Mouse (Mus musculus): ENCODE results near the gene Ids. TPM values are rescaled to one million over a fixed set of nuclear protein-coding genes. Genes with fewer than 3 reads are reported as not detected.
"Not testable (repeated sequence)": the region's sequence is repeated elsewhere in the genome, so short reads cannot be mapped to it uniquely, and the experiment has no call there.

Ids gene
- polyA plus RNA-seq (2016; fragmentation: Nextera tagmentation; extraction: Ambion mirVana), result 1.1 and 1.7 TPM in 2 replicates

DNA sequence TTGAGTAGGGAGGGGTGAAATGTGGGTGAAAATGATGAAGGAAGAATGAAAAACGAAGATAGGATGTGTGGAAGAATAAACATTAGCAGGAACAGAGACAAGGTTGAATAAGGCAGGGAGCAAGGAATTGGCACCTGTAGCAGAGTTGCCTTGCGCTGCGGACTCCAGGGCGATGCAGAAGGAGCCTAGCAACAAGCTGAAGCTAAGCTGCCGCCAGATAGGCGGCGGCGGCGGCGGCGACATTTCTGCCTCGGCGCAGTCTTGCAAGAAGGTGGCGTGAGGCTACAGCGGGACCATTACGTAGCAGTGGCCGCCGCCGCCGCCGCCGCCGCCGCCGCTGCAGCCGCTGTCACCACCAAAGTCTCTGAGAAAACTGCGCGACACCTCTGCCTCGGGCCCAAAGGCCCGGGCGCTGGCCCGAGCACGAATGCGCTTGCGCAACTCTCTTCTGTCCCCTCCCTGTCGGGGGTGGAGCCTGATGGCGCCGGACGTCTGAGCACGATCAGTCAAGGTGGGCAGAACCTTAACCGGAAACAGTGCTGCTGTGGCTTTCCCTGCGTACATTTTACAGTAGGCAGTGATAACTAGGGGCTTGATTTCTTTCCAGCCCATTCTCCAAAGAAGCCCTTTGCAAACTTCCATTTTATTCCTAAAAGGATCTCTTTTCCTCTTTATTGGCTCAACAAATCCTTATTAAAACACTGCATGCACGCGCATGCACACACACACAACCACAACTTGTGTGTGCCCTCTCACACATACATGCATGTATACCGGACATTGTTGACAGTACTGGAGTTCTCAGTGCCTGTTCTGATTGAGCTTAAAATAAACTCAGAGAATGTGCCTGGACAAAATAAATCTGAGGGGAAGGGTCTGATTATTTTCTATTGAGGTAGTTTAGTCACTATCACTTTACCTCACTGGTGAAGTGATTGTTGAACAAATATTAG, at the start of gene Ids:
TSS of gene Ids (minus strand) at position 424 of the 953 bp plus-strand sequence.
- H3K27ac ChIP-seq, result peak within 1 kb of the TSS; percentile 72
- H3K4me3 ChIP-seq, result peak within 1 kb of the TSS; percentile 57
- peak; percentile 80 for DNase-seq (ENCODE audit: low spot score)

DNA sequence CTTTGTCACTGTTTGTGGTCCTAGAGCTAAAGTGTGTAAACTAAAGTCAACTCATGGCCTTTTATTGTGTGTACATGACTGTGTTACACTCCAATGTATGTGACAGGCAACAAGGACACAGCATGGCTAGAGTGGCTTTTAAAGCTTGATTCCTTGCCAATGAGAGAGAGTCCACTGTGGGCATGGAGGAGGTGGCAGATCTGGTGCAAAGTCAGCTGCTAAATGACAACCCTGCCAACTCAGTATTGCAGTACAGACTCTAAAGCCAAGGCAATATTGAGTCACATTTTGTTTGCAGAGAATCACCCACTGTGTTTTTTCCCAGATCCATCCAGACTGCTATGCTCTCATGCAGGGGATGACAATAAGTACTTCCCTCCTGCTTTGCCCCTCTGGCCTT, 27.8 kb upstream of the Ids start:
- not testable (repeated sequence) for DNase-seq (ENCODE audit: low spot score); H3K4me1 ChIP-seq; H3K4me3 ChIP-seq; H3K9me3 ChIP-seq (replicated peaks); H3K27me3 ChIP-seq (ENCODE audit: low read depth, poor library complexity, severe bottlenecking); H3K27ac ChIP-seq
- H3K36me3 ChIP-seq, result peaks cover 14% of the 10 kb centered on the region

More for the DNA sequence above, at the start of gene Ids:
- H3K9me3 ChIP-seq (replicated peaks), result no peaks in the 10 kb centered on the region
- no peaks in the 10 kb centered on the region for H3K4me1 ChIP-seq
- 20% methylated on average over 45 of the region's 45 CpGs for WGBS
- peaks cover 19% of the 10 kb centered on the region for H3K27me3 ChIP-seq (ENCODE audit: low read depth, poor library complexity, severe bottlenecking)
- H3K36me3 ChIP-seq, result peaks cover 6% of the 10 kb centered on the region; the same call in 1 of the 2 replicates

GRCm38 (mm10) chrX:70385962-70386351, 21.1 kb upstream of the Ids start:
- 18% methylated on average over 11 of the region's 11 CpGs for WGBS
- peak overlapping the region; percentile 85 for H3K27ac ChIP-seq
- H3K4me3 ChIP-seq, result peak overlapping the region; percentile 63
- no peaks in the 10 kb centered on the region for H3K9me3 ChIP-seq (replicated peaks)
- DNase-seq (ENCODE audit: low spot score), result no peak
- H3K4me1 ChIP-seq, result no peaks in the 10 kb centered on the region
- H3K36me3 ChIP-seq, result peaks cover 15% of the 10 kb centered on the region
- H3K27me3 ChIP-seq (ENCODE audit: low read depth, poor library complexity, severe bottlenecking), result 0 out of 2 replicates have a peak, but pooled peaks cover 3% of the 10 kb centered on the region

DNA sequence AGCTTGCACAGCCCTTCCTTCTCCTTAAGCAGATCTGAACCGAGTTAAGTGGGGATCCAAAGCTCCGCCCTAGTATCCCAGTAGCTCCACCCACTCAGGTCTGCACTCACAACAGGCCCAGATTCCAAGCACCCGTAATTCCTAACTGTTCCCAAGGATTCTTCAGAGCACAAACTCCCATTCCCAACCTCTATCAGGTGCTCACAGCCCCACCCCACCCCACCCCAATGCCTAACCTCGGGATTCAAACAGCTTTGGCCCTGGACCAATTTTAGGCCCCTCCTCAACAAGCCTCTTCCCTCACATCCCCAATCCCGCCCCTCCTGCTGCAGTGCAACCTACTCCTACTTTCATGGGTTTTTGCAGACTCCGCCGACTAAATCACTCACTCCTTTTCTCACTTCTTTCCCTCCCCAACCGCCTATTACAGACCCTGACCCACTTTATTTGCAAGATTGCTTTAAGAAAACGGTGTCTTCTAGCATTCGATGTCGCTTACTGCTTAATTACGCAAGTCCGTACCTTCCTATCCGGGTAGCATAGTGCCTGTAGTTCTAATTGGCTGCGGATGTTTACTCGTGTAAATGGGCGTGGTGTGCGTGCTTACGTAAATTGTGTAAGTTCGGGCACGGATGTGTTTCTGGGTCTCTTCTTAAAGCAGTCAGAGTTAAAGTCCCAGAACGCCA, 20.5 kb upstream of the Ids start, which contains the start of gene 1110012L19Rik:
TSS of gene 1110012L19Rik (plus strand) at position 602 of the 686 bp plus-strand sequence.
- Histone ChIP-seq H3K27me3 (ENCODE audit: low read depth, poor library complexity, severe bottlenecking) (0 out of 2 replicates have a peak, but pooled peaks cover 3% of the 10 kb centered on the region), H3K4me3 (peak within 1 kb of the TSS; percentile 63), H3K4me1 (no peaks in the 10 kb centered on the region), H3K36me3 (peaks cover 15% of the 10 kb centered on the region), H3K27ac (peak within 1 kb of the TSS; percentile 85), H3K9me3 (replicated peaks) (no peaks in the 10 kb centered on the region)
- WGBS, result 8% methylated on average over 22 of the region's 22 CpGs
- DNase-seq (ENCODE audit: low spot score), result peak; percentile 56

DNA sequence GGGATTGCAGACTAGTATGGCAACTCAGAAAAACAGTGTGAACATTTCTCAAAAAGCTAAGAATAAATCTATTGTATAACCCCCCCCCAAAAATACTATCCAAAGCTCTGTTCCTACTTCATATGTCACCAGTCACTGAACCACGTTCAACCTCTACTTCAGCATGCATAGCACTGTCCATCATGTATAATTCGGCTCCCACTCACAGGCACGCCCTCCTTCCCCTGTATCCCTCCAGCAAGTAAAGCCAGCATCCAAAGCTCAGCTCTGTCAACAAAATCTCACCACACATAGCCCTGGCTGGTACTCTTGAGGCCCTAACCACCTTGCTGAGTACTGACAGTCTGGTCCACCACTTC, 20.0 kb upstream of the Ids start:
- H3K4me3 ChIP-seq, result peak overlapping the region; percentile 63
- H3K27me3 ChIP-seq (ENCODE audit: low read depth, poor library complexity, severe bottlenecking), result 0 out of 2 replicates have a peak, but pooled peaks cover 3% of the 10 kb centered on the region
- H3K36me3 ChIP-seq, result peaks cover 15% of the 10 kb centered on the region
- H3K27ac ChIP-seq, result peak overlapping the region; percentile 85
- no peak for DNase-seq (ENCODE audit: low spot score)
- WGBS, result 46% methylated on average over 3 of the region's 3 CpGs
- H3K9me3 ChIP-seq (replicated peaks), result no peaks in the 10 kb centered on the region
- H3K4me1 ChIP-seq, result no peaks in the 10 kb centered on the region

- H3K4me1 ChIP-seq; H3K27me3 ChIP-seq (ENCODE audit: low read depth, poor library complexity, severe bottlenecking); H3K27ac ChIP-seq; H3K9me3 ChIP-seq (replicated peaks); H3K4me3 ChIP-seq; H3K36me3 ChIP-seq; DNase-seq (ENCODE audit: low spot score): not testable (repeated sequence)
- WGBS, result 61% methylated on average over 5 of the region's 6 CpGs
Observed at GRCm38 (mm10) chrX:70374469-70375110, 9.7 kb upstream of the Ids start.

DNA sequence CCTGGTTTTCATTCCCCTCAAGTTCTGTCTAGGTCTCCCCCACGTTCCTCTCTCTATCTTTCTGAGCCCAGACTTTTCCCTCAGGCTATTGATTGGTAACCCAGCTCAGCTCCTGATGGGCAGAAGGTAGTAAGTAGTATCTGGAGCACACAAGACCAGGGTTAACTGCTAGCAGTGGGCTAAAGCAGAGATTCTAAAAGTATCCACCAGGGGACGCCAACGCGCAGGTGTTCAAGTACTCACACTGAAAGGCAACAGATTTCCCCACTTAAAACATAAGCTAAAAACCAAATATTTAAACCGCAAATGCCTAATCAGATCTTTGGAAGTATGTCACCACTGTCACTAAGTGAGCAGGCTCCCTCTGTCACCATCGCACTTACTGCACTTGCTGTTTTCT, 4.9 kb upstream of the Ids start:
- H3K27me3 ChIP-seq (ENCODE audit: low read depth, poor library complexity, severe bottlenecking), result peaks cover 14% of the 10 kb centered on the region
- not testable (repeated sequence) for H3K4me3 ChIP-seq; H3K27ac ChIP-seq; H3K36me3 ChIP-seq; DNase-seq (ENCODE audit: low spot score); H3K4me1 ChIP-seq; H3K9me3 ChIP-seq (replicated peaks)
- 45% methylated on average over 1 of the region's 6 CpGs for WGBS

- peaks cover 12% of the 10 kb centered on the region; the same call in 1 of the 2 replicates for H3K36me3 ChIP-seq
- peaks cover 19% of the 10 kb centered on the region for H3K27me3 ChIP-seq (ENCODE audit: low read depth, poor library complexity, severe bottlenecking)
- no peaks in the 10 kb centered on the region for H3K4me1 ChIP-seq
- no peak overlapping the region for H3K27ac ChIP-seq
- 67% methylated on average over 1 of the region's 1 CpGs for WGBS
- no peaks in the 10 kb centered on the region for H3K9me3 ChIP-seq (replicated peaks)
- DNase-seq (ENCODE audit: low spot score), result no peak
- peak overlapping the region; percentile 57 for H3K4me3 ChIP-seq
Observed at GRCm38 (mm10) chrX:70364202-70364601, 682 bp downstream of the Ids start.

DNA sequence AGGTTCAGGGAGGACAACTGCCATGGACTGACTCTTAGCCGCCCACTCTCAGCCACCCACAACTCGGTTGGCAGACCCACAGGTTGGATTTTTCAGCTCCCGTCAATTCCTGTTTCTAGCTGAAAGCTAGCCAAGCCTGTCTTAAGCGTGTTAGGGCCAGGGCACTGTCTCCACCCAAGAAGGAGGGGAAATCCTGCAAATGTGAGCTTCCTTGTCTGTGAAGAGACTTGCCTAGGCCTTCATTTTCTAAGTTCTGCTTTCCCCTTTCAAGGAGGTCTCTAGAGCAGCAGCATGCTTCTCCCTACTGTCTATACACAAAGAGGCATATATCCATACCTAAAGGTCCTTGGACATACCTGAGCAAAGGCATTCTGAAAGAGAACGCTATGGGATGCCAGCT, 1.4 kb downstream of the Ids start:
- no peak overlapping the region for H3K27ac ChIP-seq
- H3K36me3 ChIP-seq, result peaks cover 19% of the 10 kb centered on the region; the same call in 1 of the 2 replicates
- WGBS, result 86% methylated on average over 5 of the region's 5 CpGs
- no peaks in the 10 kb centered on the region for H3K4me1 ChIP-seq
- H3K27me3 ChIP-seq (ENCODE audit: low read depth, poor library complexity, severe bottlenecking), result peaks cover 14% of the 10 kb centered on the region
- no peaks in the 10 kb centered on the region for H3K9me3 ChIP-seq (replicated peaks)
- no peak for DNase-seq (ENCODE audit: low spot score)
- no peak overlapping the region for H3K4me3 ChIP-seq

DNA sequence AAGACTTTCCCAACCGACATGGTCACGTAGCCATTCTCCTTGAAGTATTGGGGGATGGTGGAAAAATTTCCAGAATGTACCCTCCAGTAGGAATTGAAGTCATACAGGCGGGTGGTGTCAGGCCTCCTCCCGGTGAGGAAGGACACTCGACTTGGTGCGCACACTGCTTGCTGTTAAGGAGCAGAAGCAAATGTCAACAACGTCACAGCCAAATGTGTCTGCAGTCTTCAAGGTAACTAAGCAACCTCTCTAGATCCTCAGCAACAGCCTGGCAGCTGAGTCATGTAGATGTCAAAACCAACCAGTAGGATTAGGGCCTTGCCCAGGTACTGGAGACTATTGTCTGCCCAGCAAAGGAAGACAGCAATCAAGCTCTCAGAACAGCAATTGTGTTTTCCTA, 1.9 kb downstream of the Ids start:
- peaks cover 13% of the 10 kb centered on the region for H3K27me3 ChIP-seq (ENCODE audit: low read depth, poor library complexity, severe bottlenecking)
- no peak for DNase-seq (ENCODE audit: low spot score)
- 93% methylated on average over 7 of the region's 7 CpGs for WGBS
- peaks cover 22% of the 10 kb centered on the region; the same call in 1 of the 2 replicates for H3K36me3 ChIP-seq
- H3K27ac ChIP-seq, result no peak overlapping the region
- no peak overlapping the region for H3K4me3 ChIP-seq
- no peaks in the 10 kb centered on the region for H3K4me1 ChIP-seq
- H3K9me3 ChIP-seq (replicated peaks), result no peaks in the 10 kb centered on the region

- Histone ChIP-seq H3K27me3 (ENCODE audit: low read depth, poor library complexity, severe bottlenecking) (no peaks in the 10 kb centered on the region), H3K9me3 (replicated peaks) (no peaks in the 10 kb centered on the region), H3K4me3 (no peak overlapping the region), H3K27ac (no peak overlapping the region), H3K36me3 (no peaks in the 10 kb centered on the region), H3K4me1 (peaks cover 6% of the 10 kb centered on the region; the same call in 1 of the 2 replicates)
- peak; percentile 63 for DNase-seq (ENCODE audit: low spot score)
- WGBS, result 25% methylated on average over 6 of the region's 6 CpGs
Observed at GRCm38 (mm10) chrX:70330202-70330843, 34.6 kb downstream of the Ids start.

GRCm38 (mm10) chrX:70328530-70329143, 36.2 kb downstream of the Ids start:
- H3K27ac ChIP-seq, result peak overlapping the region; percentile 42; the same call in 1 of the 2 replicates
- H3K36me3 ChIP-seq, result no peaks in the 10 kb centered on the region
- no peak overlapping the region for H3K4me3 ChIP-seq
- no peaks in the 10 kb centered on the region for H3K27me3 ChIP-seq (ENCODE audit: low read depth, poor library complexity, severe bottlenecking)
- WGBS, result 89% methylated on average over 2 of the region's 2 CpGs
- no peak for DNase-seq (ENCODE audit: low spot score)
- peaks cover 6% of the 10 kb centered on the region; the same call in 1 of the 2 replicates for H3K4me1 ChIP-seq
- H3K9me3 ChIP-seq (replicated peaks), result no peaks in the 10 kb centered on the region

Data from limb, embryonic 10.5 days (tissue).